Mouse (Mus musculus) ovary, adult 18-20 months (tissue): ENCODE measurements at regions not wholly inside any gene's neighbourhood (a gene's known extent, or its start where the extent isn't known, plus 50 kb on each side); places are given as distances from the start of the nearest gene placed in this dataset.

ENCODE experiments used
- DNase-seq: peaks from one replicate; pipeline ENCODE4 v3.0.0; 2022; ENCODE audit warnings: low spot score, mixed read lengths

- DNase-seq = no peak
Measured at GRCm38 (mm10) chr6:100176914-100177560, 110.2 kb downstream of the Rybp start.

- peak; percentile 49 for DNase-seq
Measured at GRCm38 (mm10) chr6:100170711-100171348, 116.5 kb downstream of the Rybp start.

- DNase-seq = no peak
Measured at GRCm38 (mm10) chr6:100167321-100167720, 120.0 kb downstream of the Rybp start.

GRCm38 (mm10) chr6:100165746-100166145 is 121.5 kb downstream of the Rybp start:
- no peak for DNase-seq

- DNase-seq = no peak
Measured at GRCm38 (mm10) chr6:100164162-100164561, 123.1 kb downstream of the Rybp start.

GRCm38 (mm10) chr6:100163814-100164130 is 123.5 kb downstream of the Rybp start:
- no peak for DNase-seq

- peak; percentile 77 for DNase-seq
Measured at GRCm38 (mm10) chr6:100162961-100163813, 124.1 kb downstream of the Rybp start.

GRCm38 (mm10) chr6:100160670-100161069 is 126.6 kb downstream of the Rybp start:
- DNase-seq = no peak

- no peak for DNase-seq
Measured at GRCm38 (mm10) chr6:100159817-100160216, 127.5 kb downstream of the Rybp start.

- DNase-seq = no peak
Measured at GRCm38 (mm10) chr6:100159246-100159645, 128.0 kb downstream of the Rybp start.

- DNase-seq = no peak
Measured at GRCm38 (mm10) chr6:100157288-100157687, 130.0 kb downstream of the Rybp start.

- no peak for DNase-seq
Measured at GRCm38 (mm10) chr6:100156163-100156562, 131.1 kb downstream of the Rybp start.

- DNase-seq = peak; percentile 63
Measured at GRCm38 (mm10) chr6:100155676-100156075, 131.6 kb downstream of the Rybp start.

GRCm38 (mm10) chr6:100151447-100151846 is 135.8 kb downstream of the Rybp start:
- no peak for DNase-seq

- DNase-seq = no peak
Measured at GRCm38 (mm10) chr6:100150703-100151208, 136.5 kb downstream of the Rybp start.

GRCm38 (mm10) chr6:100149458-100149852 is 137.8 kb downstream of the Rybp start:
- DNase-seq = no peak

- DNase-seq = no peak
Measured at GRCm38 (mm10) chr6:100148751-100149457, 138.4 kb downstream of the Rybp start.

GRCm38 (mm10) chr6:100146360-100146935 is 140.8 kb downstream of the Rybp start:
- no peak for DNase-seq

- DNase-seq = no peak
Measured at GRCm38 (mm10) chr6:100145869-100146268, 141.4 kb downstream of the Rybp start.

GRCm38 (mm10) chr6:100144544-100145287 is 142.6 kb downstream of the Rybp start:
- DNase-seq = no peak
